Mouse (Mus musculus) heart, adult 2 months (tissue): ENCODE results near the gene Tspear. TPM values are rescaled to one million over a fixed set of nuclear protein-coding genes. Genes with fewer than 3 reads are reported as not detected.

Experiments used
- DNase-seq, 2 experiments: peaks; one replicate each; pipeline ENCODE4 v3.0.0; 2021
- H3K27ac ChIP-seq: fragments of 200-600 bp; 2 replicates; pipeline ENCODE4 v1.8.1; 2022
- H3K27me3 ChIP-seq: fragments of 200-500 bp; 2 replicates; pipeline ENCODE4 v1.6.1; 2012; ENCODE audit warnings: mild to moderate bottlenecking, low read length, inconsistent platforms, mixed read lengths; ENCODE audit not compliant: control insufficient read depth, insufficient read depth
- H3K36me3 ChIP-seq: fragments of 200-500 bp; 2 replicates; pipeline ENCODE4 v1.6.1; 2012; ENCODE audit warnings: low read length, inconsistent platforms; ENCODE audit not compliant: control insufficient read depth, insufficient read depth
- H3K4me1 ChIP-seq: fragments of 200-500 bp; 2 replicates; pipeline ENCODE4 v1.6.1; 2011; ENCODE audit warnings: low read length; ENCODE audit not compliant: control insufficient read depth, insufficient read depth
- H3K4me3 ChIP-seq: fragments of 200-600 bp; 2 replicates; pipeline ENCODE4 v1.8.1; 2022
- H3K79me2 ChIP-seq: fragments of 200-500 bp; replicated peaks from 2 replicates; pipeline ENCODE4 v1.6.1; 2012; ENCODE audit warnings: mild to moderate bottlenecking, inconsistent platforms, low read length, moderate library complexity, mixed read lengths; ENCODE audit not compliant: control insufficient read depth, insufficient read depth
- H3K9ac ChIP-seq: fragments of 200-500 bp; 2 replicates; pipeline ENCODE4 v1.6.1; 2012; ENCODE audit warnings: low read depth, mild to moderate bottlenecking, control low read depth, inconsistent platforms, low read length, mixed read lengths
- CTCF ChIP-seq: fragments of 200-600 bp; IDR thresholded peaks from 2 replicates; pipeline ENCODE4 v1.8.1; 2022; ENCODE audit warnings: antibody characterized with exemption, mild to moderate bottlenecking, moderate library complexity
- EP300 ChIP-seq: fragments of 200-500 bp; IDR thresholded peaks from 2 replicates; pipeline ENCODE4 v1.6.1; 2011; ENCODE audit warnings: low read depth, low read length, control low read depth; ENCODE audit not compliant: insufficient read depth
- POLR2A ChIP-seq: fragments of 200-500 bp; IDR thresholded peaks from 2 replicates; pipeline ENCODE4 v1.6.1; 2011; ENCODE audit warnings: mild to moderate bottlenecking, low read depth, low read length, control low read depth; ENCODE audit not compliant: insufficient read depth
- WGBS: fragments of 180-500 bp; shearing (Covaris S2); methylation state at CpG from one replicate; pipeline ENCODE4 v1.1.7; 2018; 5-methylcytosine and 5-hydroxymethylcytosine counted together
- intact Hi-C: fragments of 180-260 bp; cut with DNase I; formaldehyde crosslinking; loops from one replicate; pipeline ENCODE4 v1.15.1; 2025
- polyA plus RNA-seq: library from polyadenylated mRNA; depleted of rRNA; stranded (reverse); fragments of >200 nt; gene quantifications from 2 replicates; pipeline ENCODE4 v1.2.3, GENCODE M21; 2012
- total RNA-seq, 2 experiments: library from RNA; stranded (reverse); gene quantifications; 2 replicates each; pipeline ENCODE4 v1.2.3; 2021

Gene Tspear
- total and polyA plus RNA-seq, 3 experiments: not detected

- H3K27me3 ChIP-seq: no peaks in the 10 kb centered on the region
- peaks cover 1% of the 10 kb centered on the region; the same call in 1 of the 2 replicates for H3K4me1 ChIP-seq
- TF ChIP-seq EP300 (no peak), POLR2A (no peak)
- H3K79me2 ChIP-seq: no peaks in the 10 kb centered on the region
- 80% methylated on average over 7 of the region's 7 CpGs for WGBS
- H3K9ac ChIP-seq: no peak overlapping the region
- no peak for DNase-seq
- H3K27ac ChIP-seq: no peak overlapping the region
- intact Hi-C loops: no loop called here
- no peaks in the 10 kb centered on the region for H3K36me3 ChIP-seq
- H3K4me3 ChIP-seq: no peak overlapping the region
These were observed 213.8 kb downstream of the Tspear start for GRCm38 (mm10) chr10:77900126-77900525.

DNA sequence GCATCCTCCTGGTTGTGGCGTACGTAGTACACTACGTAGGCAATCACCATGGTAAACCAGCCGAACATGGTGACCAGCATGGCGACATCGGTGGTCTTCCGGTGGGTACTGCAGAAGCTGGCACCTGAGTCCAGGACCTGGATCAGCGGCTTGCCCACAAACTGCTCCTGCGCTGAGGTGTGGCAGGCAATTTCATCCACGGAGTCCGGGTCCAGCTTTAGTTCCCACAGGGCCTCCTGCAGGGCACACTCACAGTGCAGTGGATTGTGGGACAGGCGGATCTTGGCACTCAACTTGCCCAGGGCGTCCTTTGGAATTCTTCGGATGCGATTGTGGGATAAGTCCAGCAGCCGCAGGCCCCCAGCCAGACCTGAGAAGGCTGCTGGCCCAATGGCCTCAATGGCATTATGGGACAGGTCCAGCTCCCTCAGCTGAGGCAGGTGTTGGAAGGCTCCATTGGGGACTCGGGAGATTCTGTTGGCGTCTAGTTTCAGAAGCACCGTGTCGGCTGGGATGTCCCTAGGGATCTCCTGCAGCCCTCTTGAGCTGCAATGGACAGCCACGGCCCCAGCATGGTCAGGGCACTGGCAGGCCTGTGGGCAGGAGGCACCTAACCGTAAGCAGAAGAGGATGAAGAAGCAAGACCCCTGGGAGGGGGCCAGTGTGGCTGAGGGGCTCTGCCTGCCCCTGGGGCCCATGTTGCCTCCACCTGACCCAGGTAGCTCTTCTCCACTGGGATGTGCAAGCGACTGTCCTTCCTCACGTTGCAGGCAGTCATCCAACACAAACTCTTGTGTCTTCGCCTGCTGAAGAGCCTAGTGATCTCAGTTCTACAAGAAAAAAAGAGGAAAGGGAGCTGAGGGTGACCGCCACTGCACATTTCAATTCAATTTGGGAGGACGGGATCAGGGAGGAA is 214.8 kb downstream of the Tspear start:
- WGBS: 80% methylated on average over 27 of the region's 27 CpGs
- no peak for DNase-seq
- H3K27ac ChIP-seq: no peak overlapping the region
- TF ChIP-seq EP300 (no peak), POLR2A (no peak)
- no peaks in the 10 kb centered on the region for H3K36me3 ChIP-seq
- intact Hi-C loops: no loop called here
- H3K9ac ChIP-seq: no peak overlapping the region
- no peak overlapping the region for H3K4me3 ChIP-seq
- no peaks in the 10 kb centered on the region for H3K79me2 ChIP-seq
- peaks cover 1% of the 10 kb centered on the region; the same call in 1 of the 2 replicates for H3K4me1 ChIP-seq
- H3K27me3 ChIP-seq: no peaks in the 10 kb centered on the region

GRCm38 (mm10) chr10:77901871-77902210 is 215.5 kb downstream of the Tspear start:
- intact Hi-C loops: no loop called here

DNA sequence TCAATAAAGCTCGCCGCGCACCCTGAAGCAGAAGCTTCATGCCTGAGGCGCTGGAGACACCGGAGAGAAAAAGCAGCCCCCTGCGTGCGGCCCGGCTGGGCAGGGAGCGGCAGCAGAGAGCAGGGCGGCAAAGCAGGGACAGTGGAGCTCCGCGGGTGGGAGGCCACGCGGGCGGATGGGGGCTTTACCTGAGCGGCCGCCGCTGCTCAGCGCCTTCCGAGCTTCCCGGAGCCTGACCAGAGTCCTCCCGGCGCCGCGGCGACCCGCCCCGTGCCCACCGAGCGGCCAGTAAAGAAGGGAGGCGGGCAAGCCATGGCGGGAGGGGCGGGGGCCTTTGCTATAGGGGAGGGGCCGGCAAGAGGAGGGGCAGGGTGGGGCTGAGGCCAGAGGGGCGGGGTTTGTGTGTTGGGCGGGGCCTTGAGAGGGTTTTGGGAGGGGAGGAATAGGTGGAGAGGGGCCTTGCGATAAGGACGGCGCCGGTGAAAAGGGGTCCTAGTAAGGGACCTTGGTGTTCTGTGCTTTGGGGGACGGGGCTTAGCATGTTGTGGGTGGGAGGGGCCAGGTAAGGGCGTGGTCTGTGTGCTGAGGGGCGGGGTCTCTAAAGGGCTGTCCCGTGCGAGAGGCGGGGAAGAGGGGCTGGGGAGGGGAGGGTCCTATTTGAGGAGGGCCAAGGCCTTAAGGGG is 216.0 kb downstream of the Tspear start, which contains the start of gene Lrrc3:
Gene Lrrc3, minus strand, starts transcription at position 326 of the 683 bp plus-strand sequence.
- H3K27me3 ChIP-seq: no peaks in the 10 kb centered on the region

More at GRCm38 (mm10) chr10:77901871-77902210, 215.5 kb downstream of the Tspear start:
- Histone ChIP-seq H3K79me2 (no peaks in the 10 kb centered on the region), H3K27me3 (no peaks in the 10 kb centered on the region), H3K27ac (no peak overlapping the region; the same call in 1 of the 2 replicates), H3K9ac (peak overlapping the region; percentile 43), H3K36me3 (no peaks in the 10 kb centered on the region), H3K4me1 (peaks cover 1% of the 10 kb centered on the region; the same call in 1 of the 2 replicates), H3K4me3 (peak overlapping the region; percentile 62)
- WGBS: 5% methylated on average over 14 of the region's 14 CpGs
- TF ChIP-seq EP300 (no peak), POLR2A (no peak), CTCF (no peak)
- peak in 1 of 2 experiments; percentile 26 for DNase-seq

GRCm38 (mm10) chr10:77902894-77903715 is 216.7 kb downstream of the Tspear start:
- TF ChIP-seq CTCF (no peak), EP300 (no peak), POLR2A (no peak)
- intact Hi-C loops: no loop called here
- Histone ChIP-seq H3K27me3 (no peaks in the 10 kb centered on the region), H3K36me3 (no peaks in the 10 kb centered on the region), H3K9ac (no peak overlapping the region), H3K27ac (no peak overlapping the region), H3K4me3 (peak overlapping the region; percentile 36; the same call in 1 of the 2 replicates), H3K4me1 (peaks cover 1% of the 10 kb centered on the region; the same call in 1 of the 2 replicates), H3K79me2 (no peaks in the 10 kb centered on the region)
- WGBS: 6% methylated on average over 35 of the region's 35 CpGs
- DNase-seq: peak in 1 of 2 experiments; percentile 17

More for the DNA sequence above, 216.0 kb downstream of the Tspear start, which contains the start of gene Lrrc3:
- H3K27ac ChIP-seq: no peak within 1 kb of the TSS; the same call in 1 of the 2 replicates
- peaks cover 1% of the 10 kb centered on the region; the same call in 1 of the 2 replicates for H3K4me1 ChIP-seq
- H3K79me2 ChIP-seq: no peaks in the 10 kb centered on the region
- no peak for TF ChIP-seq POLR2A
- peak; percentile 47 for TF ChIP-seq CTCF
- H3K9ac ChIP-seq: peak within 1 kb of the TSS; percentile 43
- DNase-seq: peak; percentile 38 to 46
- no peaks in the 10 kb centered on the region for H3K36me3 ChIP-seq
- intact Hi-C loops: no loop called here
- under 1% methylated on average over 41 of the region's 46 CpGs for WGBS
- H3K4me3 ChIP-seq: peak within 1 kb of the TSS; percentile 62
